Mouse (Mus musculus): ENCODE results near the gene Gm36210. TPM values are rescaled to one million over a fixed set of nuclear protein-coding genes. Genes with fewer than 3 reads are reported as not detected.

The Gm36210 gene
- polyA plus RNA-seq, 1 experiment from 2014 or later: 0.35 TPM

GRCm38 (mm10) chr7:4853613-4854012, 52.7 kb downstream of the Gm36210 start:
- Histone ChIP-seq H3K4me1 (ENCODE audit: control insufficient read depth, insufficient read depth, low read length) (no peaks in the 10 kb centered on the region), H3K4me2 (ENCODE audit: low read depth, low read length) (no peak overlapping the region), H3K9ac (ENCODE audit: low read depth, low read length) (no peak overlapping the region), H3K27ac (replicated peaks; ENCODE audit: low read depth, low read length) (no peak overlapping the region), H3K27me3 (replicated peaks; ENCODE audit: control insufficient read depth, insufficient read depth, low read length) (no peaks in the 10 kb centered on the region), H3K4me3 (ENCODE audit: low read depth, low read length) (no peak overlapping the region), H3K36me3 (ENCODE audit: control insufficient read depth, insufficient read depth, low read length) (no peaks in the 10 kb centered on the region), H3K9me3 (ENCODE audit: control insufficient read depth, low read length) (no peaks in the 10 kb centered on the region)
- DNase-seq (ENCODE audit: low spot score) (no peak), ATAC-seq (ENCODE audit: low read depth) (no peak)
- 89% methylated on average over 3 of the region's 3 CpGs for WGBS

DNA sequence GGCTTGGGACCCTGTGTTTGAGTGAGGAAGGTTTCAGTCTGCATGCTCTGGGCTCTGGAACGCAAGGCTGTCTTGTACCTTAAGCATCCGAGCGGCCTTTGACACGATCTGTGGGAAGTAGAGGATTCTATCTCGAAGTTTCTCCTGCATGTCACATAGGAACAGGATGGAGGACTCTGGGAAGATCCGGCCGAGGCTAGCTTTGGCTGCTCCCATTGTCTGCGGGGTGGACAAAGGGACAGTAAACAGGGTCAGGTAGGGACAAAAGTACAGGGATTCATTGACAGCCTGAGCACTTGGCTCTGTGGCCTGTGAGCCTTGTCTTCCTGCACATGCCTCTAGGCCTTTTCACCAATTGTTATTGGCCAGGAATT, 55.0 kb downstream of the Gm36210 start:
- Histone ChIP-seq H3K9me3 (ENCODE audit: control insufficient read depth, low read length) (no peaks in the 10 kb centered on the region), H3K27me3 (replicated peaks; ENCODE audit: control insufficient read depth, insufficient read depth, low read length) (no peaks in the 10 kb centered on the region), H3K36me3 (ENCODE audit: control insufficient read depth, insufficient read depth, low read length) (no peaks in the 10 kb centered on the region), H3K4me3 (ENCODE audit: low read depth, low read length) (no peak overlapping the region), H3K4me2 (ENCODE audit: low read depth, low read length) (no peak overlapping the region), H3K27ac (replicated peaks; ENCODE audit: low read depth, low read length) (no peak overlapping the region), H3K9ac (ENCODE audit: low read depth, low read length) (no peak overlapping the region; the same call in 1 of the 2 replicates), H3K4me1 (ENCODE audit: control insufficient read depth, insufficient read depth, low read length) (no peaks in the 10 kb centered on the region)
- ATAC-seq (ENCODE audit: low read depth): no peak
- no peak for DNase-seq (ENCODE audit: low spot score)
- 70% methylated on average over 8 of the region's 8 CpGs for WGBS

GRCm38 (mm10) chr7:4850621-4851314, 55.5 kb downstream of the Gm36210 start:
- Histone ChIP-seq H3K4me2 (ENCODE audit: low read depth, low read length) (no peak overlapping the region), H3K9me3 (ENCODE audit: control insufficient read depth, low read length) (no peaks in the 10 kb centered on the region), H3K36me3 (ENCODE audit: control insufficient read depth, insufficient read depth, low read length) (no peaks in the 10 kb centered on the region), H3K9ac (ENCODE audit: low read depth, low read length) (no peak overlapping the region; the same call in 1 of the 2 replicates), H3K27me3 (replicated peaks; ENCODE audit: control insufficient read depth, insufficient read depth, low read length) (peaks cover 2% of the 10 kb centered on the region; the same call in 1 of the 2 replicates), H3K4me3 (ENCODE audit: low read depth, low read length) (no peak overlapping the region), H3K27ac (replicated peaks; ENCODE audit: low read depth, low read length) (no peak overlapping the region), H3K4me1 (ENCODE audit: control insufficient read depth, insufficient read depth, low read length) (no peaks in the 10 kb centered on the region)
- ATAC-seq (ENCODE audit: low read depth) (no peak), DNase-seq (ENCODE audit: low spot score) (no peak)
- WGBS: 71% methylated on average over 11 of the region's 11 CpGs

DNA sequence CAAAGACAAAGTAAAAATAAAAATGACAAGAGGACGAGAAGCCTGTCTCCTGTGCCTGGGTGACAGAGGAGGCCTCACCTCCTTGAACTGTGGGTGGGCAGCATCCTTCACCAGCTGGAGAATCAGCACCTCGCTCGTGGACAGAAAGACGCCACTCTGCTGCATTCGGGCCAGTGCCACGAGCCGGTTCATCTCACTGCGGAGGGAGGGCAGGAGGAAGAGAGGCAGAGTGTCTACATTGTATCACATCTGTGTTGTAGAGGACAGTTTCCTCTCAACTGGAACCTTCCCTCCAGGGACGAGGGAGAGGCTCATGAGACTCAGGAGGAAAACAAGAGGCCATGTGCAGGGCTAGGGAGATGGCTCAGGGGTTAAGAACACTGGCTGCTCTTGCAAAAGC, 56.9 kb downstream of the Gm36210 start:
- no peak overlapping the region for H3K27ac ChIP-seq (replicated peaks; ENCODE audit: low read depth, low read length)
- no peaks in the 10 kb centered on the region for H3K9me3 ChIP-seq (ENCODE audit: control insufficient read depth, low read length)
- ATAC-seq (ENCODE audit: low read depth) (no peak), DNase-seq (ENCODE audit: low spot score) (no peak)
- H3K27me3 ChIP-seq (replicated peaks; ENCODE audit: control insufficient read depth, insufficient read depth, low read length): peaks cover 16% of the 10 kb centered on the region
- peaks cover 4% of the 10 kb centered on the region; the same call in 1 of the 2 replicates for H3K4me1 ChIP-seq (ENCODE audit: control insufficient read depth, insufficient read depth, low read length)
- H3K4me3 ChIP-seq (ENCODE audit: low read depth, low read length): no peak overlapping the region
- WGBS: 48% methylated on average over 9 of the region's 9 CpGs
- H3K36me3 ChIP-seq (ENCODE audit: control insufficient read depth, insufficient read depth, low read length): no peaks in the 10 kb centered on the region
- no peak overlapping the region for H3K9ac ChIP-seq (ENCODE audit: low read depth, low read length)
- no peak overlapping the region for H3K4me2 ChIP-seq (ENCODE audit: low read depth, low read length)

Other genes starting within 250 kb of the Gm36210 start
- 7.1 and 7.7 TPM in 2 replicates for gene Ppp6r1, start 247.5 kb downstream of the Gm36210 start, polyA plus RNA-seq (2014; fragmentation: Nextera tagmentation; extraction: Ambion mirVana)
- 77.5 and 77.7 TPM in 2 replicates for gene Hspbp1, start 221.4 kb downstream of the Gm36210 start, polyA plus RNA-seq (2014; fragmentation: Nextera tagmentation; extraction: Ambion mirVana)
- gene Brsk1, start 215.9 kb downstream of the Gm36210 start, polyA plus RNA-seq (2014; fragmentation: Nextera tagmentation; extraction: Ambion mirVana): 1.6 and 1.8 TPM in 2 replicates
- 0.11 TPM in 1 of 2 replicates, not detected in the other for gene Tmem150b, start 181.3 kb downstream of the Gm36210 start, polyA plus RNA-seq (2014; fragmentation: Nextera tagmentation; extraction: Ambion mirVana)
- gene Kmt5c, start 166.4 kb downstream of the Gm36210 start, polyA plus RNA-seq (2014; fragmentation: Nextera tagmentation; extraction: Ambion mirVana): 41.5 and 50.6 TPM in 2 replicates
- gene Cox6b2, start 153.4 kb downstream of the Gm36210 start, polyA plus RNA-seq (2014; fragmentation: Nextera tagmentation; extraction: Ambion mirVana): 36.4 and 39.6 TPM in 2 replicates
- not detected in 2 replicates for gene Fam71e2, start 135.2 kb downstream of the Gm36210 start, polyA plus RNA-seq (2014; fragmentation: Nextera tagmentation; extraction: Ambion mirVana)
- gene Il11, start 123.7 kb downstream of the Gm36210 start, polyA plus RNA-seq (2014; fragmentation: Nextera tagmentation; extraction: Ambion mirVana): 0.13 TPM in 1 of 2 replicates, not detected in the other
- gene Tmem190, start 123.6 kb downstream of the Gm36210 start, polyA plus RNA-seq (2014; fragmentation: Nextera tagmentation; extraction: Ambion mirVana): not detected in 2 replicates
- gene Tmem238, start 116.9 kb downstream of the Gm36210 start, polyA plus RNA-seq (2014; fragmentation: Nextera tagmentation; extraction: Ambion mirVana): 5.5 and 6.6 TPM in 2 replicates
- gene Rpl28, start 113.6 kb downstream of the Gm36210 start, polyA plus RNA-seq (2014; fragmentation: Nextera tagmentation; extraction: Ambion mirVana): 275 and 300 TPM in 2 replicates
- gene Ube2s, start 93.9 kb downstream of the Gm36210 start, polyA plus RNA-seq (2014; fragmentation: Nextera tagmentation; extraction: Ambion mirVana): 347 and 359 TPM in 2 replicates
- 0.68 and 0.76 TPM in 2 replicates for gene Shisa7, start 61.8 kb downstream of the Gm36210 start, polyA plus RNA-seq (2014; fragmentation: Nextera tagmentation; extraction: Ambion mirVana)
- 6.5 and 7.0 TPM in 2 replicates for gene Isoc2b, start 36.3 kb downstream of the Gm36210 start, polyA plus RNA-seq (2014; fragmentation: Nextera tagmentation; extraction: Ambion mirVana)
- 1.3 and 1.6 TPM in 2 replicates for gene Isoc2a, start 29.4 kb downstream of the Gm36210 start, polyA plus RNA-seq (2014; fragmentation: Nextera tagmentation; extraction: Ambion mirVana)
- gene Zfp628, start 8.7 kb upstream of the Gm36210 start, polyA plus RNA-seq (2014; fragmentation: Nextera tagmentation; extraction: Ambion mirVana): 3.7 and 4.0 TPM in 2 replicates
- gene Nat14, start 15.5 kb upstream of the Gm36210 start, polyA plus RNA-seq (2014; fragmentation: Nextera tagmentation; extraction: Ambion mirVana): 1.9 and 2.6 TPM in 2 replicates
- gene Ssc5d, start 19.3 kb upstream of the Gm36210 start, polyA plus RNA-seq (2014; fragmentation: Nextera tagmentation; extraction: Ambion mirVana): 8.1 and 8.7 TPM in 2 replicates
- gene Sbk2, start 57.9 kb upstream of the Gm36210 start, polyA plus RNA-seq (2014; fragmentation: Nextera tagmentation; extraction: Ambion mirVana): 0.64 and 0.92 TPM in 2 replicates
- gene Sbk3, start 64.7 kb upstream of the Gm36210 start, polyA plus RNA-seq (2014; fragmentation: Nextera tagmentation; extraction: Ambion mirVana): 0.06 and 0.08 TPM in 2 replicates
- 23.0 and 30.4 TPM in 2 replicates for gene Zfp579, start 89.6 kb upstream of the Gm36210 start, polyA plus RNA-seq (2014; fragmentation: Nextera tagmentation; extraction: Ambion mirVana)
- 14.5 and 16.5 TPM in 2 replicates for gene Zfp524, start 107.9 kb upstream of the Gm36210 start, polyA plus RNA-seq (2014; fragmentation: Nextera tagmentation; extraction: Ambion mirVana)
- gene Fiz1, start 108.2 kb upstream of the Gm36210 start, polyA plus RNA-seq (2014; fragmentation: Nextera tagmentation; extraction: Ambion mirVana): 31.1 and 32.8 TPM in 2 replicates
- 1.5 TPM in 1 of 2 replicates, not detected in the other for gene Gm44973, start 109.0 kb upstream of the Gm36210 start, polyA plus RNA-seq (2014; fragmentation: Nextera tagmentation; extraction: Ambion mirVana)
- 5.3 and 5.8 TPM in 2 replicates for gene Zfp865, start 113.9 kb upstream of the Gm36210 start, polyA plus RNA-seq (2014; fragmentation: Nextera tagmentation; extraction: Ambion mirVana)
- gene Ccdc106, start 114.0 kb upstream of the Gm36210 start, polyA plus RNA-seq (2014; fragmentation: Nextera tagmentation; extraction: Ambion mirVana): 21.6 and 30.7 TPM in 2 replicates
- not detected in 2 replicates for gene 4632433K11Rik, start 127.6 kb upstream of the Gm36210 start, polyA plus RNA-seq (2014; fragmentation: Nextera tagmentation; extraction: Ambion mirVana)
- 4.4 and 6.0 TPM in 2 replicates for gene Zfp784, start 131.9 kb upstream of the Gm36210 start, polyA plus RNA-seq (2014; fragmentation: Nextera tagmentation; extraction: Ambion mirVana)
- 34.9 and 44.1 TPM in 2 replicates for gene Zfp580, start 145.0 kb upstream of the Gm36210 start, polyA plus RNA-seq (2014; fragmentation: Nextera tagmentation; extraction: Ambion mirVana)
- 105 and 114 TPM in 2 replicates for gene U2af2, start 155.6 kb upstream of the Gm36210 start, polyA plus RNA-seq (2014; fragmentation: Nextera tagmentation; extraction: Ambion mirVana)
- gene Epn1, start 173.7 kb upstream of the Gm36210 start, polyA plus RNA-seq (2014; fragmentation: Nextera tagmentation; extraction: Ambion mirVana): 59.3 and 66.2 TPM in 2 replicates
- gene Rfpl4, start 210.4 kb upstream of the Gm36210 start, polyA plus RNA-seq (2014; fragmentation: Nextera tagmentation; extraction: Ambion mirVana): not detected in 2 replicates
- 0.22 and 0.62 TPM in 2 replicates for gene Rasl2-9, start 219.4 kb upstream of the Gm36210 start, polyA plus RNA-seq (2014; fragmentation: Nextera tagmentation; extraction: Ambion mirVana)
- not detected in 2 replicates for gene Vmn1r55, start 243.2 kb upstream of the Gm36210 start, polyA plus RNA-seq (2014; fragmentation: Nextera tagmentation; extraction: Ambion mirVana)

Data from embryonic facial prominence, embryonic 14.5 days (tissue).